Mouse (Mus musculus) kidney, adult 2 months (tissue): ENCODE results near the gene H6pd. TPM values are rescaled to one million over a fixed set of nuclear protein-coding genes. Genes with fewer than 3 reads are reported as not detected.

Experiments used
- DNase-seq: peaks from one replicate; pipeline ENCODE4 v3.0.0; 2021
- H3K27ac ChIP-seq: fragments of 200-500 bp; 2 replicates; pipeline ENCODE4 v1.5.1; 2012; ENCODE audit warnings: low read depth, low read length, control low read depth, inconsistent platforms; ENCODE audit not compliant: insufficient read depth
- H3K27me3 ChIP-seq: fragments of 200-500 bp; replicated peaks from 2 replicates; pipeline ENCODE4 v1.6.1; 2012; ENCODE audit warnings: mild to moderate bottlenecking, moderate library complexity, low read length, inconsistent platforms; ENCODE audit not compliant: control insufficient read depth, insufficient read depth
- H3K36me3 ChIP-seq: fragments of 200-500 bp; 2 replicates; pipeline ENCODE4 v1.6.1; 2012; ENCODE audit warnings: mild to moderate bottlenecking, moderate library complexity, low read length, inconsistent platforms; ENCODE audit not compliant: control insufficient read depth, insufficient read depth
- H3K4me1 ChIP-seq: fragments of 200-500 bp; 2 replicates; pipeline ENCODE4 v1.6.1; 2011; ENCODE audit warnings: low read length; ENCODE audit not compliant: control insufficient read depth, insufficient read depth
- H3K4me3 ChIP-seq: fragments of 200-500 bp; 2 replicates; pipeline ENCODE4 v1.5.1; 2011; ENCODE audit warnings: mild to moderate bottlenecking, low read depth, low read length, control low read depth; ENCODE audit not compliant: insufficient read depth
- CTCF ChIP-seq: fragments of 200-500 bp; conservative IDR thresholded peaks from 2 replicates; pipeline ENCODE4 v1.5.1; 2011; ENCODE audit warnings: low read depth, mild to moderate bottlenecking, control low read depth, low read length, moderate library complexity, mixed read lengths; ENCODE audit not compliant: insufficient read depth, insufficient read length
- POLR2A ChIP-seq: fragments of 200-500 bp; IDR thresholded peaks from one replicate; pipeline ENCODE4 v1.6.1; 2011; ENCODE audit warnings: low read depth, low read length, control low read depth
- WGBS: fragments of 180-500 bp; shearing (Covaris S2); methylation state at CpG from one replicate; pipeline ENCODE4 v1.1.7; 2018; 5-methylcytosine and 5-hydroxymethylcytosine counted together
- polyA plus RNA-seq: library from polyadenylated mRNA; depleted of rRNA; stranded (reverse); fragments of >200 nt; gene quantifications from 2 replicates; pipeline ENCODE4 v1.2.3, GENCODE M21; 2012

Gene H6pd
- polyA plus RNA-seq, 1 experiment: 137 TPM

- H3K36me3 ChIP-seq: no peaks in the 10 kb centered on the region
- H3K27me3 ChIP-seq: no peaks in the 10 kb centered on the region
- peak overlapping the region; percentile 41; the same call in 1 of the 2 replicates for H3K4me3 ChIP-seq
- no peak for TF ChIP-seq POLR2A
- no peak for TF ChIP-seq CTCF
- DNase-seq: no peak
- H3K4me1 ChIP-seq: peaks cover 8% of the 10 kb centered on the region
- no peak overlapping the region for H3K27ac ChIP-seq
- 16% methylated on average over 15 of the region's 15 CpGs for WGBS
Observed at GRCm38 (mm10) chr4:149955631-149956030, 53.2 kb downstream of the H6pd start.

GRCm38 (mm10) chr4:149954893-149955439 lies 53.9 kb downstream of the H6pd start, which contains the start of gene Spsb1:
TSS of gene Spsb1 (minus strand) at chr4:149955043.
- H3K27me3 ChIP-seq: no peaks in the 10 kb centered on the region
- peak; percentile 99 for DNase-seq
- H3K4me3 ChIP-seq: peak within 1 kb of the TSS; percentile 53
- peaks cover 8% of the 10 kb centered on the region for H3K4me1 ChIP-seq
- H3K36me3 ChIP-seq: no peaks in the 10 kb centered on the region
- WGBS: under 1% methylated on average over 51 of the region's 51 CpGs
- TF ChIP-seq CTCF (0 out of 2 replicates have a peak, but pooled peaks have one; percentile 8), POLR2A (peak; percentile 63)
- no peak within 1 kb of the TSS for H3K27ac ChIP-seq

- Histone ChIP-seq H3K4me3 (peak overlapping the region; percentile 53), H3K4me1 (peaks cover 8% of the 10 kb centered on the region), H3K27ac (no peak overlapping the region), H3K36me3 (no peaks in the 10 kb centered on the region), H3K27me3 (no peaks in the 10 kb centered on the region)
- WGBS: 4% methylated on average over 32 of the region's 32 CpGs
- TF ChIP-seq POLR2A (no peak), CTCF (no peak)
- DNase-seq: peak; percentile 53
Observed at GRCm38 (mm10) chr4:149953621-149954481, 55.0 kb downstream of the H6pd start.

GRCm38 (mm10) chr4:149952201-149952600 lies 56.6 kb downstream of the H6pd start:
- TF ChIP-seq CTCF (no peak), POLR2A (no peak)
- DNase-seq: no peak
- Histone ChIP-seq H3K27me3 (no peaks in the 10 kb centered on the region), H3K4me3 (no peak overlapping the region), H3K4me1 (peaks cover 8% of the 10 kb centered on the region), H3K27ac (no peak overlapping the region), H3K36me3 (no peaks in the 10 kb centered on the region)
- 92% methylated on average over 9 of the region's 9 CpGs for WGBS

- no peak for TF ChIP-seq POLR2A
- no peak for TF ChIP-seq CTCF
- Histone ChIP-seq H3K27ac (no peak overlapping the region), H3K27me3 (no peaks in the 10 kb centered on the region), H3K4me3 (no peak overlapping the region), H3K36me3 (no peaks in the 10 kb centered on the region), H3K4me1 (peaks cover 8% of the 10 kb centered on the region)
- DNase-seq: no peak
- 92% methylated on average over 13 of the region's 13 CpGs for WGBS
Observed at GRCm38 (mm10) chr4:149951201-149951600, 57.6 kb downstream of the H6pd start.

- H3K27ac ChIP-seq: no peak overlapping the region
- H3K36me3 ChIP-seq: no peaks in the 10 kb centered on the region
- H3K4me1 ChIP-seq: peaks cover 4% of the 10 kb centered on the region; the same call in 1 of the 2 replicates
- H3K27me3 ChIP-seq: no peaks in the 10 kb centered on the region
- DNase-seq: no peak
- 54% methylated on average over 13 of the region's 13 CpGs for WGBS
- H3K4me3 ChIP-seq: no peak overlapping the region
- no peak for TF ChIP-seq POLR2A
- TF ChIP-seq CTCF: no peak
Observed at GRCm38 (mm10) chr4:149949691-149950090, 59.1 kb downstream of the H6pd start.

- H3K27me3 ChIP-seq: no peaks in the 10 kb centered on the region
- no peak for DNase-seq
- no peaks in the 10 kb centered on the region for H3K36me3 ChIP-seq
- no peak overlapping the region for H3K27ac ChIP-seq
- WGBS: 89% methylated on average over 5 of the region's 5 CpGs
- TF ChIP-seq CTCF (no peak), POLR2A (no peak)
- H3K4me3 ChIP-seq: no peak overlapping the region
- H3K4me1 ChIP-seq: no peaks in the 10 kb centered on the region
Observed at GRCm38 (mm10) chr4:149948119-149948518, 60.7 kb downstream of the H6pd start.

- TF ChIP-seq POLR2A: no peak
- no peak for TF ChIP-seq CTCF
- WGBS: 91% methylated on average over 5 of the region's 5 CpGs
- Histone ChIP-seq H3K27me3 (no peaks in the 10 kb centered on the region), H3K4me1 (no peaks in the 10 kb centered on the region), H3K4me3 (no peak overlapping the region), H3K36me3 (no peaks in the 10 kb centered on the region), H3K27ac (no peak overlapping the region)
- DNase-seq: no peak
Observed at GRCm38 (mm10) chr4:149947396-149947795, 61.4 kb downstream of the H6pd start.
